Mouse (Mus musculus): ENCODE results near the gene Ndufc2. TPM values are rescaled to one million over a fixed set of nuclear protein-coding genes. Genes with fewer than 3 reads are reported as not detected.

The Ndufc2 gene
- polyA plus RNA-seq, 1 experiment from 2014 or later = 323 TPM

GRCm38 (mm10) chr7:97392079-97392445, 7.7 kb upstream of the Ndufc2 start:
- no peaks in the 10 kb centered on the region for H3K4me1 ChIP-seq (ENCODE audit: insufficient read depth)
- WGBS (ENCODE audit: insufficient replicate concordance) = 83% methylated on average over 6 of the region's 6 CpGs
- no peaks in the 10 kb centered on the region for H3K27me3 ChIP-seq (ENCODE audit: insufficient read depth, low read length)
- no peak overlapping the region for H3K4me3 ChIP-seq (ENCODE audit: low read depth, low read length)
- H3K36me3 ChIP-seq (replicated peaks; ENCODE audit: insufficient read depth, low read length) = peaks cover 46% of the 10 kb centered on the region
- no peaks in the 10 kb centered on the region for H3K9me3 ChIP-seq (ENCODE audit: low read length)
- no peak overlapping the region for H3K27ac ChIP-seq (ENCODE audit: low read depth)
- no peak overlapping the region for H3K9ac ChIP-seq (replicated peaks)
- no peak overlapping the region for H3K4me2 ChIP-seq (ENCODE audit: low read depth, low read length)
- ATAC-seq (no peak), DNase-seq (no peak)
- TF ChIP-seq CTCF (IDR thresholded peaks at IDR 0.05; ENCODE audit: low read depth) (no peak), EP300 (IDR thresholded peaks at IDR 0.05; ENCODE audit: low read depth) (no peak)

- ATAC-seq = no peak
- Histone ChIP-seq H3K27me3 (ENCODE audit: insufficient read depth, low read length) (no peaks in the 10 kb centered on the region), H3K9ac (replicated peaks) (no peak overlapping the region), H3K36me3 (replicated peaks; ENCODE audit: insufficient read depth, low read length) (peaks cover 24% of the 10 kb centered on the region), H3K9me3 (ENCODE audit: low read length) (no peaks in the 10 kb centered on the region), H3K4me2 (ENCODE audit: low read depth, low read length) (no peak overlapping the region), H3K4me1 (ENCODE audit: insufficient read depth) (peaks cover 4% of the 10 kb centered on the region), H3K27ac (ENCODE audit: low read depth) (no peak overlapping the region), H3K4me3 (ENCODE audit: low read depth, low read length) (no peak overlapping the region)
- 73% methylated on average over 2 of the region's 2 CpGs for WGBS (ENCODE audit: insufficient replicate concordance)
- DNase-seq = no peak
- TF ChIP-seq EP300 (IDR thresholded peaks at IDR 0.05; ENCODE audit: low read depth) (no peak), CTCF (IDR thresholded peaks at IDR 0.05; ENCODE audit: low read depth) (no peak)
Measured at GRCm38 (mm10) chr7:97394375-97394774, 5.4 kb upstream of the Ndufc2 start.

GRCm38 (mm10) chr7:97398943-97399342, 860 bp upstream of the Ndufc2 start:
- H3K4me3 ChIP-seq (ENCODE audit: low read depth, low read length) = no peak overlapping the region
- H3K27ac ChIP-seq (ENCODE audit: low read depth) = peak overlapping the region; percentile 90; the same call in 1 of the 2 replicates
- no peak overlapping the region for H3K9ac ChIP-seq (replicated peaks)
- no peaks in the 10 kb centered on the region for H3K27me3 ChIP-seq (ENCODE audit: insufficient read depth, low read length)
- H3K9me3 ChIP-seq (ENCODE audit: low read length) = no peaks in the 10 kb centered on the region
- no peaks in the 10 kb centered on the region for H3K36me3 ChIP-seq (replicated peaks; ENCODE audit: insufficient read depth, low read length)
- ATAC-seq = peak; percentile 51
- DNase-seq = no peak
- WGBS (ENCODE audit: insufficient replicate concordance) = 67% methylated on average over 6 of the region's 6 CpGs
- H3K4me1 ChIP-seq (ENCODE audit: insufficient read depth) = peaks cover 12% of the 10 kb centered on the region
- no peak overlapping the region for H3K4me2 ChIP-seq (ENCODE audit: low read depth, low read length)
- TF ChIP-seq CTCF (IDR thresholded peaks at IDR 0.05; ENCODE audit: low read depth) (no peak), EP300 (IDR thresholded peaks at IDR 0.05; ENCODE audit: low read depth) (no peak)

GRCm38 (mm10) chr7:97407145-97407544, 7.3 kb downstream of the Ndufc2 start:
- TF ChIP-seq CTCF (IDR thresholded peaks at IDR 0.05; ENCODE audit: low read depth) = no peak
- no peak overlapping the region for H3K4me2 ChIP-seq (ENCODE audit: low read depth, low read length)
- WGBS (ENCODE audit: insufficient replicate concordance) = 85% methylated on average over 10 of the region's 10 CpGs
- H3K9ac ChIP-seq (replicated peaks) = no peak overlapping the region
- H3K4me3 ChIP-seq (ENCODE audit: low read depth, low read length) = no peak overlapping the region
- no peak overlapping the region for H3K27ac ChIP-seq (ENCODE audit: low read depth)
- H3K4me1 ChIP-seq (ENCODE audit: insufficient read depth) = no peaks in the 10 kb centered on the region
- H3K36me3 ChIP-seq (replicated peaks; ENCODE audit: insufficient read depth, low read length) = peaks cover 22% of the 10 kb centered on the region
- ATAC-seq (no peak), DNase-seq (no peak)
- H3K27me3 ChIP-seq (ENCODE audit: insufficient read depth, low read length) = no peaks in the 10 kb centered on the region
- no peaks in the 10 kb centered on the region for H3K9me3 ChIP-seq (ENCODE audit: low read length)

GRCm38 (mm10) chr7:97411106-97411505, 11.3 kb downstream of the Ndufc2 start:
- Histone ChIP-seq H3K27me3 (ENCODE audit: insufficient read depth, low read length) (no peaks in the 10 kb centered on the region), H3K36me3 (replicated peaks; ENCODE audit: insufficient read depth, low read length) (peaks cover 22% of the 10 kb centered on the region)
- WGBS (ENCODE audit: insufficient replicate concordance) = 88% methylated on average over 2 of the region's 2 CpGs

GRCm38 (mm10) chr7:97411575-97411974, 11.8 kb downstream of the Ndufc2 start:
- TF ChIP-seq CTCF (IDR thresholded peaks at IDR 0.05; ENCODE audit: low read depth) (peak; percentile 47), EP300 (IDR thresholded peaks at IDR 0.05; ENCODE audit: low read depth) (no peak)
- Histone ChIP-seq H3K27ac (ENCODE audit: low read depth) (no peak overlapping the region), H3K36me3 (replicated peaks; ENCODE audit: insufficient read depth, low read length) (peaks cover 22% of the 10 kb centered on the region), H3K4me3 (ENCODE audit: low read depth, low read length) (no peak overlapping the region), H3K9ac (replicated peaks) (no peak overlapping the region), H3K4me1 (ENCODE audit: insufficient read depth) (no peaks in the 10 kb centered on the region), H3K4me2 (ENCODE audit: low read depth, low read length) (no peak overlapping the region), H3K9me3 (ENCODE audit: low read length) (no peaks in the 10 kb centered on the region), H3K27me3 (ENCODE audit: insufficient read depth, low read length) (no peaks in the 10 kb centered on the region)
- no peak for ATAC-seq
- WGBS (ENCODE audit: insufficient replicate concordance) = 71% methylated on average over 3 of the region's 3 CpGs
- no peak for DNase-seq

More at GRCm38 (mm10) chr7:97411106-97411505, 11.3 kb downstream of the Ndufc2 start:
- TF ChIP-seq CTCF (IDR thresholded peaks at IDR 0.05; ENCODE audit: low read depth) = no peak
- TF ChIP-seq EP300 (IDR thresholded peaks at IDR 0.05; ENCODE audit: low read depth) = no peak
- no peak for DNase-seq
- ATAC-seq = no peak
- Histone ChIP-seq H3K9ac (replicated peaks) (no peak overlapping the region), H3K9me3 (ENCODE audit: low read length) (no peaks in the 10 kb centered on the region), H3K27ac (ENCODE audit: low read depth) (no peak overlapping the region), H3K4me3 (ENCODE audit: low read depth, low read length) (no peak overlapping the region), H3K4me2 (ENCODE audit: low read depth, low read length) (no peak overlapping the region), H3K4me1 (ENCODE audit: insufficient read depth) (no peaks in the 10 kb centered on the region)

GRCm38 (mm10) chr7:97413981-97414380, 14.2 kb downstream of the Ndufc2 start:
- DNase-seq (no peak), ATAC-seq (no peak)
- no peak overlapping the region for H3K4me3 ChIP-seq (ENCODE audit: low read depth, low read length)
- WGBS (ENCODE audit: insufficient replicate concordance) = 85% methylated on average over 1 of the region's 1 CpGs
- H3K9me3 ChIP-seq (ENCODE audit: low read length) = no peaks in the 10 kb centered on the region
- H3K27ac ChIP-seq (ENCODE audit: low read depth) = no peak overlapping the region
- no peak overlapping the region for H3K9ac ChIP-seq (replicated peaks)
- no peak for TF ChIP-seq CTCF (IDR thresholded peaks at IDR 0.05; ENCODE audit: low read depth)
- no peak for TF ChIP-seq EP300 (IDR thresholded peaks at IDR 0.05; ENCODE audit: low read depth)
- H3K4me2 ChIP-seq (ENCODE audit: low read depth, low read length) = no peak overlapping the region
- H3K27me3 ChIP-seq (ENCODE audit: insufficient read depth, low read length) = no peaks in the 10 kb centered on the region
- peaks cover 10% of the 10 kb centered on the region for H3K4me1 ChIP-seq (ENCODE audit: insufficient read depth)
- H3K36me3 ChIP-seq (replicated peaks; ENCODE audit: insufficient read depth, low read length) = peaks cover 17% of the 10 kb centered on the region

Measured in liver, postnatal 0 days (tissue).